ENCODE assay signal across 15 mouse cellular contexts in the genomic region with DNA sequence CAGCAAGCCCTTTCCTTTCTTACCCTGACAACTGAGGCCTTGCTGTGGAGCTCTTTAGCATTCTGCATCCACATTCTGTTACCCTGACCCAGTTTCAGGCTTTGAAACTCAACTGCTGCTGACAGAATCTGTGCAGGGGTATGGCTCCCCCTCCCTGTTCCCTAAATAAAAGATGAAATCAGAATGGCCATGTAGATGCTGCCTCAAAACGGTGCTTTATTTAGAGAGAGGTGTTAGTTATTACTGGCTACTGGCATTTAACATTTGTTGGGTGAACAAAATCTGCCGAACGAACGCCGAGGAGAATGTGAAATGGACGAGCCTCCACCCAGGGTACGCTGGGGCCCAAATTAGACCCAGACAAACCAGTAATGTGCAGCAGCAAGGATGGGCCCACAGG.
DNase-seq lines count a peak whose midpoint lies in the region; ATAC-seq and TF ChIP-seq lines count a peak whose summit lies in the region.
"Had no signal": no experiment of that assay in that cellular context is flagged by ENCODE, and none has a peak within 500 bp of the region (broad histone marks: within the 10 kb centered on the region; RNA-seq: fewer than 3 reads in every experiment).

No protein-coding gene starts in this region.

- peaks cover 24% of the 10 kb centered on the region for H3K4me1 ChIP-seq in forebrain, postnatal 0 days (ENCODE audit: insufficient read depth)
- H3K4me1 ChIP-seq in forebrain, embryonic 14.5 days (ENCODE audit: control insufficient read depth, insufficient read depth, low read length), result peaks cover 35% of the 10 kb centered on the region
- peaks cover 26% of the 10 kb centered on the region for H3K4me1 ChIP-seq in cortical plate, adult 2 months (ENCODE audit: control insufficient read depth, insufficient read depth, low read length)
- H3K4me1 ChIP-seq in midbrain, embryonic 14.5 days (ENCODE audit: control insufficient read depth, insufficient read depth, low read length), result peaks cover 59% of the 10 kb centered on the region

- H3K27me3 ChIP-seq in forebrain, postnatal 0 days (ENCODE audit: insufficient read depth, low read length), result no peaks in the 10 kb centered on the region
- H3K27me3 ChIP-seq in forebrain, embryonic 14.5 days (replicated peaks; ENCODE audit: control insufficient read depth, insufficient read depth, low read length), result 0 out of 2 replicates have a peak, but pooled peaks cover 2% of the 10 kb centered on the region
- H3K27me3 ChIP-seq in midbrain, embryonic 14.5 days (ENCODE audit: control insufficient read depth, insufficient read depth, low read length), result no peaks in the 10 kb centered on the region
- H3K27me3 ChIP-seq: lung, embryonic 15.5 days had no signal

- no peak for TF ChIP-seq POLR2A in cortical plate, adult 2 months (IDR thresholded peaks at IDR 0.05; ENCODE audit: extremely low read depth, insufficient read depth, low read length)

- 60% methylated on average over 7 of the region's 7 CpGs for WGBS in forebrain, postnatal 0 days
- 75% methylated on average over 7 of the region's 7 CpGs for WGBS in forebrain, embryonic 14.5 days
- 81% methylated on average over 7 of the region's 7 CpGs for WGBS in midbrain, embryonic 14.5 days

- no peak overlapping the region for H3K4me3 ChIP-seq in forebrain, postnatal 0 days (ENCODE audit: low read depth, low read length)
- H3K4me3 ChIP-seq in forebrain, embryonic 14.5 days (ENCODE audit: low read depth, low read length), result no peak overlapping the region
- H3K4me3 ChIP-seq in cortical plate, adult 2 months (ENCODE audit: insufficient read depth, low read length), result no peak overlapping the region
- H3K4me3 ChIP-seq in midbrain, embryonic 14.5 days (replicated peaks; ENCODE audit: low read depth, low read length), result no peak overlapping the region
- H3K4me3 ChIP-seq: lung, embryonic 15.5 days had no signal

- no peaks in the 10 kb centered on the region for H3K36me3 ChIP-seq in forebrain, postnatal 0 days (ENCODE audit: insufficient read depth)
- no peaks in the 10 kb centered on the region for H3K36me3 ChIP-seq in forebrain, embryonic 14.5 days (ENCODE audit: control insufficient read depth, insufficient read depth, low read length)
- H3K36me3 ChIP-seq in midbrain, embryonic 14.5 days (ENCODE audit: control insufficient read depth, insufficient read depth, low read length), result no peaks in the 10 kb centered on the region
- H3K36me3 ChIP-seq: lung, embryonic 15.5 days had no signal

- TF ChIP-seq CTCF in forebrain, postnatal 0 days (IDR thresholded peaks at IDR 0.05; ENCODE audit: low read depth), result 0 out of 2 replicates have a peak, but pooled peaks have one; percentile 5
- TF ChIP-seq CTCF in cortical plate, adult 2 months (IDR thresholded peaks at IDR 0.05; ENCODE audit: extremely low read depth, insufficient read depth, low read length), result no peak

- no peak for ATAC-seq in forebrain, postnatal 0 days
- ATAC-seq in forebrain, embryonic 14.5 days, result no peak
- ATAC-seq in midbrain, embryonic 14.5 days (ENCODE audit: low FRiP score, low TSS enrichment), result no peak

- H3K4me2 ChIP-seq in forebrain, postnatal 0 days (ENCODE audit: low read depth), result no peak overlapping the region
- no peak overlapping the region for H3K4me2 ChIP-seq in forebrain, embryonic 14.5 days (ENCODE audit: low read length)
- H3K4me2 ChIP-seq in midbrain, embryonic 14.5 days (ENCODE audit: low read length), result no peak overlapping the region
- H3K4me2 ChIP-seq: liver, embryonic 11.5 days; lung, embryonic 15.5 days had no signal

- intact Hi-C loops in left cerebral cortex, postnatal 14 days (cut with DNase I), result no loop called here

- H3K27ac ChIP-seq in forebrain, postnatal 0 days (ENCODE audit: low read depth, low read length), result peak overlapping the region; percentile 67
- H3K27ac ChIP-seq in forebrain, embryonic 14.5 days (ENCODE audit: low read depth, low read length), result no peak overlapping the region
- H3K27ac ChIP-seq in cortical plate, adult 2 months (ENCODE audit: insufficient read depth, low read length), result peak overlapping the region; percentile 73
- H3K27ac ChIP-seq in midbrain, embryonic 14.5 days (replicated peaks; ENCODE audit: low read depth, low read length), result peak overlapping the region; percentile 98
- H3K27ac ChIP-seq: lung, embryonic 15.5 days had no signal

- H3K9ac ChIP-seq in forebrain, postnatal 0 days, result no peak overlapping the region
- H3K9ac ChIP-seq in forebrain, embryonic 14.5 days (ENCODE audit: low read length), result no peak overlapping the region
- no peak overlapping the region for H3K9ac ChIP-seq in midbrain, embryonic 14.5 days (replicated peaks; ENCODE audit: low read length)
- H3K9ac ChIP-seq: lung, embryonic 15.5 days had no signal

- H3K9me3 ChIP-seq in forebrain, postnatal 0 days (ENCODE audit: low read length), result no peaks in the 10 kb centered on the region
- no peaks in the 10 kb centered on the region for H3K9me3 ChIP-seq in forebrain, embryonic 14.5 days (replicated peaks; ENCODE audit: control insufficient read depth, low read length)
- no peaks in the 10 kb centered on the region for H3K9me3 ChIP-seq in midbrain, embryonic 14.5 days (ENCODE audit: control insufficient read depth, low read length)
- H3K9me3 ChIP-seq: lung, embryonic 15.5 days had no signal

- DNase-seq in forebrain, postnatal 0 days, result no peak
- DNase-seq in forebrain, embryonic 14.5 days (ENCODE audit: low spot score), result no peak
- peak; percentile 52 to 64 for DNase-seq in left cerebral cortex, postnatal 14 days (ENCODE audit: low spot score in 2 of 2)
- no peak for DNase-seq in left cerebral cortex, adult 11 months (ENCODE audit: low spot score)
- peak; percentile 26 for DNase-seq in midbrain, embryonic 14.5 days
- no peak for DNase-seq in lung, postnatal 36 days
- DNase-seq in spleen, postnatal 10 days (ENCODE audit: low spot score in 2 of 2), result no peak
- DNase-seq: adrenal gland, adult 2 months; cerebellum, postnatal 36 days; heart, adult 11 months; kidney, postnatal 10 days; thymus, adult 2 months had no signal

Comparison
In these comparisons a context has a peak if more than half of its experiments do, and no peak if none do; other contexts are left out.
1. DNase-seq: peak in left cerebral cortex, postnatal 14 days (2 of 2) and midbrain, embryonic 14.5 days (single experiment); none in forebrain, postnatal 0 days (single experiment), forebrain, embryonic 14.5 days (single experiment), left cerebral cortex, adult 11 months (single experiment), lung, postnatal 36 days (single experiment) and spleen, postnatal 10 days (0 of 2).